Mouse (Mus musculus): Measurements from ENCODE around the gene Mex3a. TPM values are rescaled to one million over a fixed set of nuclear protein-coding genes. Genes with fewer than 3 reads are reported as not detected.

Gene Mex3a
- polyA plus RNA-seq, 1 experiment from 2014 or later = 0.10 TPM

DNA sequence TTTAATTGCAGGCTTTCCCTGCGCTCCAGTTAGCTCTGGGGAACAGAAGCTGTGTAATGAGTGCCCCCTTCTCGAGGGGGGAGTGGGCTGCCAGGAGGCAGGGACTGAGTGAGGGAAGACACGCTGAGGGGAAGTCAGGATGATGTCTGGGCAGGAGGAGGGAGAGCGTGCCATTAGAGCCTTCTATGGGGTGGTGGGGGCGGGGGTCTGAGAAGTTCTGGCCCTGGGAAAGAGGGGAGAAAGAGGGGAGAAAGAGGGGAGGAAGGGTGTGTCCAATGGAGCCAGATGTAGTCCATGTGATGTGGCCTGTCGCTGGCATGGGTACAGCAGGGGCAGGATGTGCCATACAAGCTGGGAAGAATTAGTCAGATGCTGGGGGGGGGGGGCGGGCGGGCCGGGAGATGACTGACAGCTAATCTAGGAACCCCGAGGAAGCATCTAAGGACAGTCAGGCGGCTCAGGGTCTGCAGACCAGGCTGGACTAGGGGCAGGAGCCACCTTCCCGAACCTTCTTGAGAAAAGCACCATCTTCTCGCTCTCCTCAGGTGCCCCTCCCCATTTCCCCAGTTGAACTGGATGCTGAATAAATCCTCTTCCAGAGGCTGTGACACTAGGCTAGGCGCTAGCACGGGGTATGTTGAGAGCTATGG, 19.2 kb upstream of the Mex3a start:
- WGBS (ENCODE audit: missing documents) = 26% methylated on average over 15 of the region's 15 CpGs
- Histone ChIP-seq H3K79me2 (ENCODE audit: inconsistent target) (no peaks in the 10 kb centered on the region; the same call in 1 of the 2 replicates), H3K36me3 (ENCODE audit: inconsistent target) (no peaks in the 10 kb centered on the region), H3K4me3 (ENCODE audit: inconsistent target) (no peak overlapping the region), H3K27ac (peak overlapping the region; percentile 56)

DNA sequence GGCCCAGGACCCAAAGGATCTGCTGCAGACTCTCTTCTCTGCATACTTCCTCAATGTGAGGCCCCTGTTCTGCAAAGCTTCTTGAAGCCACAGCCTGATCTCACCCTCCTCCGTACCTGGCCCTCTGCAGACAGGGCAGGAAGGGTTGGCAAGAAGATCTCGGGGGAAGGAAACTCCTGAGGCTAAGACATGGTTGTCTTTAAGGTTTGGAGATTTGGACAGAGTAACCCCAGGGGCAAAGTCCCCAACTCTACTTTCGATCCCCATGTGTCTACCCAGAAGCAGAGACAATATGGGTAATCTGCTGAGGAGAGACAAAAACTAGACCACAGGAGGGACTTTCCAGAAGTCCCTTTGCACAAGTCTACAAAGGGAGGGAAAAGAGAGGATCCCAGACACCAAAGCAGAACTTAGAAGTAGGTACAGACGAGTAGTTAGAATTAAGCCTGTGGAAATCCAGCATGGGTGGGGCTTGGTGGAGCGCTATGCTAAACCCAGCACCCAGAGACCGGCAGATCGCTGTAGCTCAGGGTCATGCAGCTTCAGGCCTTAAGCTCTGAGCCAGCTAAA, 18.6 kb upstream of the Mex3a start:
- WGBS (ENCODE audit: missing documents) = 28% methylated on average over 6 of the region's 7 CpGs
- H3K27ac ChIP-seq = peak overlapping the region; percentile 56
- no peaks in the 10 kb centered on the region for H3K36me3 ChIP-seq (ENCODE audit: inconsistent target)
- no peaks in the 10 kb centered on the region; the same call in 1 of the 2 replicates for H3K79me2 ChIP-seq (ENCODE audit: inconsistent target)
- no peak overlapping the region for H3K4me3 ChIP-seq (ENCODE audit: inconsistent target)

DNA sequence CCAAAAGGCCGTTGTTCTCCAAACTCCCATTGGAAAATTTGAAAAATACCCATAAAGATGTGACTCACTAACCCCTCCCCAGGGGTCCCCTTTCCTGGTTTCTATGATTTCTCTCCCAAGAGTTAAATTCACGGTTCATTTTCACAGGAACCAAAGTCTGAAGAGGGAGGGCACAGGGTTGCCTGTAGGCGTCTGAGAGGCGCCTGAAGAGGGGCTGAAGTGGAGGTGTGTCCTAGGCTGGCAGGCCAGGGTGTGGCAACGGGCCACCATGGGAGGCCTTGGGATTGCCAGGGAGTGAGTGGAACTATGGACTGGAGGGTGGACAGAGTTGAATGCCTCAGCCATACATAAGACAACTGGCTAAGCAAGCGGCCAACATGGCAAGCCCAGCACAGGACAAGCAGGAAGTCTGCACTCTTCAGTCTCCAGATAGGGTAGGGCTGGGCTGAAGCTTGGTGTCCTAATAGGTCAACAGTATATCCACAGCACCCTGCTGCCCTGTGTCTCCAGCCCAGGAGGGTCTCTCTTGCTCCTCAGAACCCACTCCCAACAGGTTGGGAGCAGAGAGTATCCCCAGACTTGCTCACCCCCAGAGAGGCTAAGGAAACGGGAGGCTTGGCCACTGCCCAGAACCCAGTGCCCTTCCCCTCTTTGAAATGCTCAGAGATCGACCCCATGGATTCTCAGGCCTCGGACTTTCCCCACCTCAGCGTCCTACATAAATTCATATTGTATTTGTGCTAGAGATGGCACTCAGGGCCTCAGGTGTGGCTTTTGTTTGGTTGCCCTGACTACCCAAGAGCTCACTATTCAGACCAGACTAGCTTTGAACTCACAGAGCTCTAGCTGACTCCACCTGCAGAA, 17.7 kb upstream of the Mex3a start:
- peak overlapping the region; percentile 56 for H3K27ac ChIP-seq
- WGBS (ENCODE audit: missing documents) = 87% methylated on average over 10 of the region's 10 CpGs
- H3K4me3 ChIP-seq (ENCODE audit: inconsistent target) = no peak overlapping the region
- H3K36me3 ChIP-seq (ENCODE audit: inconsistent target) = no peaks in the 10 kb centered on the region
- no peaks in the 10 kb centered on the region for H3K79me2 ChIP-seq (ENCODE audit: inconsistent target)

DNA sequence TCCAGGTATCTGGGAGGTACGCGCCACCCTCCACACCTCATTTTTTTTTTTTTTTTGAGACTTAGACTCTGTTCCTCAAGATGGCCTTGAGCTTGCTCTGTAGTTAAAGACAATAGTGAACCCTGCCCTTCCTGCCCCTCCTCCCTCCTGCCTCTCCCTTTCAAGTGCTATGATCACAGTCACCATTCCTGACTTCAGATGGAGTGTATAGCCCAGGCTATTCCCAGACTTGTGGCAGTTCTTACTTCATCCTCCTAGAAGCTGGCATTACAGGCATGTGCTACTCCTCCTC, 17.2 kb upstream of the Mex3a start:
- no peaks in the 10 kb centered on the region for H3K79me2 ChIP-seq (ENCODE audit: inconsistent target)

GRCm38 (mm10) chr3:88516407-88516806, 15.8 kb upstream of the Mex3a start:
- Histone ChIP-seq H3K27ac (no peak overlapping the region), H3K36me3 (ENCODE audit: inconsistent target) (no peaks in the 10 kb centered on the region), H3K79me2 (ENCODE audit: inconsistent target) (no peaks in the 10 kb centered on the region), H3K4me3 (ENCODE audit: inconsistent target) (no peak overlapping the region)
- 100% methylated on average over 2 of the region's 2 CpGs for WGBS (ENCODE audit: missing documents)

More for the DNA sequence above, 17.2 kb upstream of the Mex3a start:
- Histone ChIP-seq H3K27ac (no peak overlapping the region), H3K36me3 (ENCODE audit: inconsistent target) (no peaks in the 10 kb centered on the region), H3K4me3 (ENCODE audit: inconsistent target) (no peak overlapping the region)
- 100% methylated on average over 2 of the region's 2 CpGs for WGBS (ENCODE audit: missing documents)

DNA sequence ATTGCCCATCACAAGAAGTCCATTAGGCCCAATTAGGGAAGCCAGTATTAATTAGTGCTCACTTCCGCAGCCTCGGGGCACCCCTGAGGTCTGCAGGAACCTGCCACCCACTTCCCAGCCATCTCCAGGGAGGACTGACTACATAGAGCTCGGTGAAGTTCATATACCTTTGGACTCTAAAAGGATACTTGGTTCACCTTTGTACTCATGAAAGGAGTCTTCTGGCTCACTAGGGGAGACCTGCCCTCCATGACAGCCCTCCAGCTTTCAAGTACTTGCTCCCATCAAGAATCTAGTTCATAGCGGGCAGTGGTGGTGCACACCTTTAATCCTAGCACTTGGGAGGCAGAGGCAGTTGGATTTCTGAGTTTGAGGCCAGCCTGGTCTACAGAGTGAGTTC, 13.8 kb upstream of the Mex3a start:
- Histone ChIP-seq H3K4me3 (ENCODE audit: inconsistent target) (no peak overlapping the region), H3K36me3 (ENCODE audit: inconsistent target) (no peaks in the 10 kb centered on the region), H3K27ac (no peak overlapping the region), H3K79me2 (ENCODE audit: inconsistent target) (no peaks in the 10 kb centered on the region)
- WGBS (ENCODE audit: missing documents) = 88% methylated on average over 4 of the region's 4 CpGs

DNA sequence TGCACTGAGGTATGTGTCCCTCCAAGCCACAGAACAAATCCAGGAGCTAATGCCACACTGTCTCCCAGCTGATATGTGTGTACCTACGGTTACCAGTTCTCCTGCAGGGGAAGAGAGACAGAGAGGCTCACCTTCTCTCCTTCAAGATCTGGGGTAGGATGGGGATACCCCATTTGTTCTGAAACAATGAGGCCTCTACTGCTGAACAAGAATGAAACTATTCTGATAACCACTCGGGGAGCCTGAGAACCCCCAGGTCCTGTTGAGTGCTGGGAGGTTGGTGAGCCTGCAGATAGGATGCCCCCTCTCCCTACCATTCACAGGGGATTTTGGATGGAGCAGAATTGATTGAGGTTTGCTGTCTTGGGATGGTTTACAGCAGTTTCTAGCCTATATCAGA, 12.1 kb upstream of the Mex3a start:
- H3K27ac ChIP-seq = no peak overlapping the region
- H3K36me3 ChIP-seq (ENCODE audit: inconsistent target) = no peaks in the 10 kb centered on the region
- 93% methylated on average over 2 of the region's 2 CpGs for WGBS (ENCODE audit: missing documents)
- H3K4me3 ChIP-seq (ENCODE audit: inconsistent target) = no peak overlapping the region
- H3K79me2 ChIP-seq (ENCODE audit: inconsistent target) = no peaks in the 10 kb centered on the region

- Histone ChIP-seq H3K79me2 (ENCODE audit: inconsistent target) (no peaks in the 10 kb centered on the region), H3K36me3 (ENCODE audit: inconsistent target) (no peaks in the 10 kb centered on the region), H3K27ac (no peak overlapping the region), H3K4me3 (ENCODE audit: inconsistent target) (no peak overlapping the region)
- WGBS (ENCODE audit: missing documents) = 87% methylated on average over 6 of the region's 6 CpGs
Observed at GRCm38 (mm10) chr3:88521156-88521555, 11.0 kb upstream of the Mex3a start.

DNA sequence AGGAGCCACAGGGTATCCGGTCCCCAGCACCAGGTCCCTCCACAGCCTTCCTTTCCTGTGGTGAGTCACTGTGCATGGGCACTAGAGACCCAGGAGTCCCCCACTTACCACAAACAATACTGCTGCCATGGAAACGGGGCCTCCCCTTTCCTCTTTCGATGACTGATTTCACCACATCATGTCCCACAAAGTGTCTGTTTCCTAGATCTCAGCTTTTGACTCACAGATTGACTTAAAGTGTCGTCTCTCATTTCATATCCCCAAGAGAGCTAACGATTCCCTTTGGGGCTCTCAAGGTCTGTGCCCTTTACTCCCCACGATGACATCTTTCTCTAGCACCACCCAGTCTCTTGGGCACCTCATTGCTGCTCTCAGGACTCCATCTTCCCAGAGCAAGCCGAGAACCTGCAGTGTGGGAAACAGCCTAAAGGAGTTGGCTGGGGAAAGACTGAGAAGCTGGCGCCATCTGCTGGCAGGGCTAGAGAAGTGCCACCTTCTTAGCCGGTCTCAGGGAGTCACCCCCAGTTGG, 10.3 kb upstream of the Mex3a start:
- H3K27ac ChIP-seq = no peak overlapping the region
- 5% methylated on average over 9 of the region's 9 CpGs for WGBS (ENCODE audit: missing documents)

DNA sequence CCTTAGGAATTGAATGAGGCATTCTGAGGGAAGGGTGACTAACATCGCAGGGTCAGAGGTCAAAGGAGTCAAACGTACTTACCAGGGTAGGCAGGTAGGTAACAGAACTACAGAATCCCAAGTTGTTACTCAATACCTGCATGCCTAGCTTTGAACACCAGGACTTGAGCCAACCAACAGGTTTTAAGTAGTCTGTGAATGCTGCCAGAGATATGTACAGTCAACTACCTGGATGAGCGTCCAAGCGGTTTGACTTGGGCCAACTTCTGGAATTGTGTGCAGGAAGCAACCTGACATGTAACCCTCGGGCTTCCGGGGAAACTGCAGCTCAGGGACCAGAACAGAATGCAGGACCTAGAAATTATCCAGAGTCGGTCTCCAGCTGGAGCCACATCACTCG, 9.2 kb upstream of the Mex3a start:
- H3K27ac ChIP-seq = no peak overlapping the region
- H3K4me3 ChIP-seq (ENCODE audit: inconsistent target) = no peak overlapping the region
- H3K36me3 ChIP-seq (ENCODE audit: inconsistent target) = no peaks in the 10 kb centered on the region
- no peaks in the 10 kb centered on the region for H3K79me2 ChIP-seq (ENCODE audit: inconsistent target)
- 91% methylated on average over 8 of the region's 8 CpGs for WGBS (ENCODE audit: missing documents)

More for the DNA sequence above, 10.3 kb upstream of the Mex3a start:
- Histone ChIP-seq H3K4me3 (ENCODE audit: inconsistent target) (no peak overlapping the region), H3K36me3 (ENCODE audit: inconsistent target) (no peaks in the 10 kb centered on the region), H3K79me2 (ENCODE audit: inconsistent target) (no peaks in the 10 kb centered on the region)

GRCm38 (mm10) chr3:88525021-88525420, 7.2 kb upstream of the Mex3a start:
- 83% methylated on average over 5 of the region's 5 CpGs for WGBS (ENCODE audit: missing documents)
- no peaks in the 10 kb centered on the region for H3K36me3 ChIP-seq (ENCODE audit: inconsistent target)
- H3K79me2 ChIP-seq (ENCODE audit: inconsistent target) = no peaks in the 10 kb centered on the region
- H3K27ac ChIP-seq = no peak overlapping the region
- no peak overlapping the region for H3K4me3 ChIP-seq (ENCODE audit: inconsistent target)

DNA sequence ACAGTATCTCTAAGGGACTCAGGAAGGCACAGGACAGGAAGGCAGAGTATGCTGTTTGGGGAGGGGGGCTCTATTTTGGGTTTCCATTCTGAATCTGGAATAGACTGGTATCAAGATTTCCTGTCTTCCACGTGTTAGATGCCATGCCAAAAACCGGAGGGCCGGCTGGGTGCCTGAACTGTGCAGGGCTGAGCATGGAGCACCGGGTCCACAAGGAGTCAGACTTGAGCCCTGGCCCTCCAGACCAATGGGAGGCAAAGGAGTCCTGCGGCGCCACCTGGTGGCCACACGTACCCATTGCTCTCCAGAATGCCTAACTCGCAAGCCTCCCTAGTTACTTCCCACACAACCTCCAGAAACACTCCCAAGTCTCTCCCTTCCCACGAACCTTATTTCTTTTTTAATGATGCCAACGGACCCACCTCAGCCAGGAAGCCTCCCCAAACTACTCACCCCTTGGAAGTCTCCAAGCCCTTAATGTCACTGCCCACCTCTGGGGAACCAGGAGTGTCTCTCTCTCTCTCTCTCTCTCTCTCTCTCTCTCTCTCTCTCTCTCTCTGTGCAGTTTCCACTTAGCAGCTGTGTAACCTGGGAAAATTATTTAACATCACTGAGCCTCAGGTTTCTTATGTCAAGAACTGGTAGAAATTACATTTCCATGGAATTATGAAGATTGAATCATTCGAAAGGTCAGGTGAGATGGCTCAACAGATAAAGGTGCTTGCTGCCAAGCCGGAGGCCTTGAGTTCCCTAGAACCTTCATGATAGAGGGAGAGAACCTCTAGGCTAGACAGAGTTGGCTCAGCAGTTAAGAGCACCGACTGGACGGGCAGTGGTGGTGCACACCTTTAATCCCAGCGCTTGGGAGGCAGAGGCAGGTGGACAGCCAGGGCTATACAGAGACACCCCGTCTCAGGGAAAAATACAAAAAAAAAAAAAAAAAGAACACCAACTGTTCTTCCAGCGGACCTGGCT, 5.8 kb upstream of the Mex3a start:
- WGBS (ENCODE audit: missing documents) = 39% methylated on average over 17 of the region's 17 CpGs
- Histone ChIP-seq H3K27ac (no peak overlapping the region), H3K4me3 (ENCODE audit: inconsistent target) (no peak overlapping the region)

DNA sequence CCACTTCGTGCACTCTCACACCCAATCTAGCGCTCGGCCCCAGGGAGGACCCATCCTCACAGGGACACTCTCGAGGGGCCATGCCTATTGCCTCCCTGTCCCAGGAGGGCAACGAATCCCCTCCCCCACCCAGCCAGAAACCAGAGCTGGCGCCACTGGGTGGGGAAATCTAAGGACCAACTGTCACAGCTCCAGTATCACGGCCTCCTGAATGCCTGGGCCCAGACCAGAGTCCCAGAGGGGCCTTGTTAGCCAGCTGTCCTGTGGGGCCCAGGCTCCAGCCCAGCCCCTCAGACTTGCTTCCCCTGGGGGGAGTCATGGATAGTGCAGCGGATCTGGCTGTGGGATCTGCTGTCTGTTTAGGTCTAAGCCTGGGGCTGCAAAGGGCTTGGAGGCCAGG, 4.6 kb upstream of the Mex3a start:
- Histone ChIP-seq H3K79me2 (ENCODE audit: inconsistent target) (no peaks in the 10 kb centered on the region), H3K36me3 (ENCODE audit: inconsistent target) (no peaks in the 10 kb centered on the region), H3K27ac (no peak overlapping the region), H3K4me3 (ENCODE audit: inconsistent target) (no peak overlapping the region)
- WGBS (ENCODE audit: missing documents) = 87% methylated on average over 8 of the region's 8 CpGs

More for the DNA sequence above, 5.8 kb upstream of the Mex3a start:
- H3K79me2 ChIP-seq (ENCODE audit: inconsistent target) = no peaks in the 10 kb centered on the region
- no peaks in the 10 kb centered on the region for H3K36me3 ChIP-seq (ENCODE audit: inconsistent target)

DNA sequence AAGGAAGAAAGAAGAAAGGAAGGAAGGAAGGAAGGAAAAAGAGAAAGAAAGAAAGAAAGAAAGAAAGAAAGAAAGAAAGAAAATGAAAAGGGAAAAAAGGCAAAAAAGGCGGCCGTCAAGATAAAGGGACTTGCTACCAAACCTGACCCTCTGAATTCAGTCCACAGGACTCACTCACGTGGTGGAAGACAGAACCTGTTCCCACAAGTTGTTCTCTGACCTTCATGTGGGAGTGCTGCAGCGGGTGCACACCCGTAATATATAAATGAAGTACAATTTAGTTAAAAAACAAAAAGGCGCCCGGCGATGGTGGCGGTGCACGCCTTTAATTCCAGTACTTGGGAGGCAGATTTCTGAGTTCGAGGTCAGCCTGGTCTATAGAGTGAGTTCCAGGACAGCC, 3.5 kb upstream of the Mex3a start:
- H3K36me3 ChIP-seq (ENCODE audit: inconsistent target) = no peaks in the 10 kb centered on the region

More for the DNA sequence above, 3.5 kb upstream of the Mex3a start:
- H3K27ac ChIP-seq = no peak overlapping the region
- WGBS (ENCODE audit: missing documents) = 95% methylated on average over 11 of the region's 11 CpGs
- no peaks in the 10 kb centered on the region for H3K79me2 ChIP-seq (ENCODE audit: inconsistent target)
- no peak overlapping the region for H3K4me3 ChIP-seq (ENCODE audit: inconsistent target)
